Mouse (Mus musculus) mouse embryonic stem cell (cell line): ENCODE measurements around the gene Rgp1.

Experiments
- in situ Hi-C, 2 experiments: fragments of 300-500 bp; cut with MboI; formaldehyde crosslinking; loops; 1 replicate in 1 of 2; 3 replicates in 1 of 2; pipeline ENCODE4 v1.14.3; 2019 to 2020; ENCODE audit warnings: low sequenced_read_pairs in 2 of 2, low pct_unique_long_range_greater_than_20kb in 1 of 2, mixed read lengths in 1 of 2; ENCODE audit not compliant: unreplicated experiment in 1 of 2

The Rgp1 gene

GRCm38 (mm10) chr4:43630671-43631045 is 52.1 kb downstream of the Rgp1 start:
- in situ Hi-C loops = no loop called here

GRCm38 (mm10) chr4:43631046-43631955 is 52.8 kb downstream of the Rgp1 start, which contains the start of gene Npr2:
Gene Npr2 (plus strand): TSS chr4:43631935.
- in situ Hi-C loops = no loop called here

- in situ Hi-C loops = no loop called here
Measured at GRCm38 (mm10) chr4:43631956-43632920, 53.7 kb downstream of the Rgp1 start.

- in situ Hi-C loops = no loop called here
Measured at GRCm38 (mm10) chr4:43633296-43633695, 54.8 kb downstream of the Rgp1 start.

GRCm38 (mm10) chr4:43633736-43634135 is 55.2 kb downstream of the Rgp1 start:
- in situ Hi-C loops = no loop called here

GRCm38 (mm10) chr4:43634621-43635374 is 56.3 kb downstream of the Rgp1 start:
- in situ Hi-C loops = no loop called here

- in situ Hi-C loops = no loop called here
Measured at GRCm38 (mm10) chr4:43636751-43637150, 58.2 kb downstream of the Rgp1 start.
